Mouse (Mus musculus) erythroblast, embryonic 14.5 days (primary cell): ENCODE measurements around the gene Kif22. TPM values are rescaled to one million over a fixed set of nuclear protein-coding genes. Genes with fewer than 3 reads are reported as not detected.
A peak's percentile ranks its signal among the peaks of the same experiment; 100 is the strongest.

Experiments
- H3K27me3 ChIP-seq: 2 replicates; pipeline ENCODE4 v1.6.1; 2012; ENCODE audit warnings: inconsistent platforms; ENCODE audit not compliant: control insufficient read depth
- H3K36me3 ChIP-seq: 2 replicates; pipeline ENCODE4 v1.6.1; 2012; ENCODE audit warnings: mild to moderate bottlenecking, inconsistent platforms; ENCODE audit not compliant: control insufficient read depth
- H3K4me1 ChIP-seq: 2 replicates; pipeline ENCODE4 v1.6.1; 2012; ENCODE audit warnings: inconsistent platforms; ENCODE audit not compliant: control insufficient read depth
- H3K4me3 ChIP-seq: replicated peaks from 2 replicates; pipeline ENCODE3; 2012; ENCODE audit warnings: moderate library complexity, mild to moderate bottlenecking, inconsistent platforms
- H3K9me3 ChIP-seq: 2 replicates; pipeline ENCODE4 v1.6.1; 2012; ENCODE audit warnings: low read length, inconsistent platforms, mixed read lengths; ENCODE audit not compliant: control insufficient read depth
- GATA1 ChIP-seq: IDR thresholded peaks from 2 replicates; pipeline ENCODE4 v1.6.1; 2012; ENCODE audit warnings: low read length, inconsistent platforms, mixed read lengths
- TAL1 ChIP-seq: IDR thresholded peaks from 3 replicates; pipeline ENCODE4 v1.6.1; 2012; ENCODE audit warnings: low read length, inconsistent platforms, mixed read lengths
- polyA plus RNA-seq: library from polyadenylated mRNA; stranded (reverse); fragments of >175 nt; gene quantifications from 2 replicates; pipeline ENCODE4 v1.2.3, GENCODE M21; 2012

Kif22 gene
- polyA plus RNA-seq, 1 experiment: 23.7 TPM

- Histone ChIP-seq H3K27me3 (no peaks in the 10 kb centered on the region), H3K9me3 (no peaks in the 10 kb centered on the region), H3K4me3 (no peak overlapping the region), H3K36me3 (no peaks in the 10 kb centered on the region; the same call in 1 of the 2 replicates), H3K4me1 (peaks cover 25% of the 10 kb centered on the region)
- TF ChIP-seq TAL1 (no peak), GATA1 (no peak)
Measured at GRCm38 (mm10) chr7:127003620-127004019, 38.7 kb downstream of the Kif22 start.

GRCm38 (mm10) chr7:126999568-126999967 lies 42.7 kb downstream of the Kif22 start:
- Histone ChIP-seq H3K4me1 (peaks cover 4% of the 10 kb centered on the region), H3K4me3 (no peak overlapping the region), H3K9me3 (peaks cover 4% of the 10 kb centered on the region)

DNA sequence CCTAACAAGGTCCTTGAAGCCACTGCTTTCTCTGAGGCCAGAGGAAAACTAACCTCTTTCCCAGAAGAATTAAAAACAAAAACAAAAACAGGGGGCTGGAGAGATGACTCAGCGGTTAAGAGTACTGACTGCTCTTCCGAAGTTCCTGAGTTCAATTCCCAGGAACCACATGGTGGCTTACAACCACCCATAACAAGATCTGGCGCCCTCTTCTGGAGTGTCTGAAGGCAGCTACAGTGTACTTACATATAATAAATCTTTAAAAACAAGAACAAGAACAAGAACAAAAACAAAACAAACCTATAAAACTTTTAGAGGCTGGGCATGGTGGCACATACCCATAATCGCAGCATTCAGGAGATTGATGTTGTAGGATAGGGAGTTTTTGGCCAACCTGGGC lies 45.8 kb downstream of the Kif22 start:
- Histone ChIP-seq H3K36me3 (peaks cover 4% of the 10 kb centered on the region), H3K27me3 (no peaks in the 10 kb centered on the region), H3K4me3 (no peak overlapping the region), H3K9me3 (peaks cover 4% of the 10 kb centered on the region), H3K4me1 (peaks cover 2% of the 10 kb centered on the region; the same call in 1 of the 2 replicates)
- no peak for TF ChIP-seq TAL1
- no peak for TF ChIP-seq GATA1

More at GRCm38 (mm10) chr7:126999568-126999967, 42.7 kb downstream of the Kif22 start:
- TF ChIP-seq GATA1 (no peak), TAL1 (no peak)
- peaks cover 4% of the 10 kb centered on the region for H3K36me3 ChIP-seq
- H3K27me3 ChIP-seq: no peaks in the 10 kb centered on the region

DNA sequence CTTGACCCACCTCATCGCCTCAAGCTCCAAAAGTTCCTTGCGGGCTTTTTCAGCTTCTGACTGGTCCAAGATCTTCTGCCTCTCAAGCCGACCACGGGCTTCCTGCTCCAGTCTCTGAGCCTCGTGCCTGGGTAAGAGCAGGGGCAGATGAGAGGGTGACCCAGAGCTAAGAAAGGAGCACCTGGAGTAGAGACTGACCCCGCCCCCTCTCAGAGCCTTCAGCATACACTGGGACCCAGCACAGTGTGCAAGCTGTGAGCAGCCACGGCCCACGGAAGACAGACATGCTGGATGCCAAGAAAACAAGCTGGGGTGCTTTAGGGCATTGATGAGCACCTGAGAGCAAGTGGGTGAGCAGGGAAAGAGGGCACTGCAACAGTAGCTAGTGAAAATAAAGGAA lies 53.5 kb downstream of the Kif22 start:
- no peaks in the 10 kb centered on the region for H3K27me3 ChIP-seq
- H3K4me3 ChIP-seq: no peak overlapping the region
- H3K36me3 ChIP-seq: no peaks in the 10 kb centered on the region; the same call in none of the 2 replicates
- H3K9me3 ChIP-seq: no peaks in the 10 kb centered on the region
- no peaks in the 10 kb centered on the region for H3K4me1 ChIP-seq
- TF ChIP-seq TAL1: no peak
- no peak for TF ChIP-seq GATA1

DNA sequence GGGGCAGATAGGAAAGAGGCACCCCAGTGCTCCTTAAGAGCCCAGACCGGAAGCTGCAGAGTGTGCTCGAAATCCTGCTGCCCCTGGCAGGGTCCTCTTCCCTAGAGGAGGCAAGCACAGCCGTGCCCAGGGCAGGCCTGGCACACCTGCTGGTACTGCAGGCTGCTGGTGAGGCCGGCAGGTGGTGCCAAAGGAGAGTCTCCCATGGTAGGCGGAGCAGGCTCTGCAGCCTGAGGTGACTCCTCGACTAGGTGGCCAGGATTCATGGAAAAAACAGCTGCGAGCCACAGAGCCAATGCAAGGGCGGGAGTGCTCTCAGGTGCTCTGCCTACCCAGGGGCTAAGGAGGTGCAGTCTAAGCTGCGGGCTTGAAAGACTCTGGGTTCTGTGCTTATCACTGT lies 56.0 kb downstream of the Kif22 start:
- H3K9me3 ChIP-seq: no peaks in the 10 kb centered on the region
- peaks cover 5% of the 10 kb centered on the region for H3K4me1 ChIP-seq
- H3K36me3 ChIP-seq: peaks cover 4% of the 10 kb centered on the region
- no peak for TF ChIP-seq TAL1
- no peak for TF ChIP-seq GATA1
- H3K27me3 ChIP-seq: no peaks in the 10 kb centered on the region
- no peak overlapping the region for H3K4me3 ChIP-seq

DNA sequence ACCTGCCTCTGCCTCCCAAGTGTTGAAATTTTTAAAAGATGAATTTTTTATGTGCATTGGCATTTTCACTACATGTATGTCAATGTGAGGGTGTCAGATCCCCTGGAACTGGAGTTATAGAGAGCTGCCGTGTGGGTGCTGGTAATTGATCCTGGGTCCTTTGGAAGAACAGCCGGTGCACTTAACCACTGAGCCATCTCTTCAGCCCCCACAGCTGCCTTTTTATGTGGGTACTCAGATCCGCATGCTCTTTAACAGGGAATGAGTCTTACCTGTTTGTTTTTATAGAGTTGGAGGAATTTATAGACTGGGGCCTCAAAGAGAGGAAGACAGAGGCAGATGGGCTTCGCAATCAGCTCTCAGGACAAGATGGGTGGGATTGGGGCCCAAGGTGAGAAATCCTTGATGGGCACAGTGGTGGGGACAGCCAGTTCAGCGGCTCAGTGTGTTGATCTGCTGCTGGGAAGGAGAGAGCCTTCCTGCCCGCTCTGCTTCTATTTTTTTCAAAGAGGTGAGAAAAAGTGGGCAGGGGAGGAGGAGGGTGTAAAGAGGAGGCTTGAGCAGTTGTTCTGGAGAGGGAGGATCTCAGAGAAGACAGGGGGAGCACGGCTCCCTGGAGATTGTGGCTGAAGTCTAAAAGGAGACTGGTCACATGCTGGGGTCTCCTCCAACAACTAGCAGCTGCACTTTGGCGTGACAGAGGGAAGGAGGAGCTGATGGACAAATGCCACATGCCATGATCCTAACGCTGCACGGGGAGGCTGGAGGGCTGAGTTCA lies 57.4 kb downstream of the Kif22 start:
- H3K4me1 ChIP-seq: peaks cover 8% of the 10 kb centered on the region
- TF ChIP-seq GATA1 (no peak), TAL1 (no peak)
- H3K27me3 ChIP-seq: no peaks in the 10 kb centered on the region
- H3K36me3 ChIP-seq: peaks cover 17% of the 10 kb centered on the region
- H3K4me3 ChIP-seq: no peak overlapping the region
- H3K9me3 ChIP-seq: no peaks in the 10 kb centered on the region

DNA sequence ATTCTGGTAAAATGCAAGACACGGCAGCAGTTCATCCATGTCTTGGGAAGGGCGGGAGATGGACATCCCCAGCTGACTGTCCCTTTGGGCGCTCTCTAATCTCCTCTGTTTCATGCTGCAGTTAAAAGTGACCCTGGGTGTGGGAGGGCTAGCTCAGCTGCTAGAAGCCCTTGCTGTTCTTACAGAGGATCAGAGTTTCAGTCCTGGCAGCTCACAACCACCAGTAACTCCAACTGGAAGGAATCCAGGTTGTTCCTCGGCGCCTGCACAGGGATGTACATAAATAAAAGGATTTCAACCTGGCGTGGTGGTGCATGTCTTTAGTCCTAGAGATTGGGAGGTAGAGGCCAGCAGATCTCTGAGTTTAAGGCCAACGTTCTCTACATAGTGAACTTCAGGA lies 59.2 kb downstream of the Kif22 start:
- TF ChIP-seq GATA1 (no peak), TAL1 (no peak)
- Histone ChIP-seq H3K27me3 (no peaks in the 10 kb centered on the region), H3K4me1 (peaks cover 26% of the 10 kb centered on the region), H3K36me3 (peaks cover 34% of the 10 kb centered on the region), H3K4me3 (no peak overlapping the region), H3K9me3 (no peaks in the 10 kb centered on the region)

DNA sequence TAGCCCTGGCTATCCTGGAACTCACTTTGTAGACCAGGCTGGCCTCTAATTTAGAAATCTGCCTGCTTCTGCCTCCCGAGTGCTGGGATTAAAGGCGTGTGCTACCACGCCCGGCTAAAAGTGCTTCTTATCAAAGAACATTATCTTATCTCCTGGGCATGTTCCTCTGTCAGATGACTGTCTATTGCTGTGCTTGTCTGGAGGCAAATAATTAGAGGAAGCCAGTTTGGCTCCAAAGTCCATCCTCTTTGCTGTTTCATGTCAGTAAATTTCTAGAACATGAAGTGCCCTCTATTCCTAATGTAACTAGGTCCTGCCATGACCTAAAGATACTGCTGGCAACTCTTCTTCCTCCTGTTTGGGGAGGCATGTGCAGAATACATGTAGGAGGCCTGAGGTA lies 60.2 kb downstream of the Kif22 start:
- H3K4me1 ChIP-seq: peaks cover 36% of the 10 kb centered on the region
- TF ChIP-seq TAL1 (no peak), GATA1 (no peak)
- no peaks in the 10 kb centered on the region for H3K27me3 ChIP-seq
- H3K4me3 ChIP-seq: no peak overlapping the region
- H3K9me3 ChIP-seq: no peaks in the 10 kb centered on the region
- peaks cover 40% of the 10 kb centered on the region for H3K36me3 ChIP-seq

- Histone ChIP-seq H3K9me3 (no peaks in the 10 kb centered on the region), H3K4me3 (no peak overlapping the region), H3K4me1 (peaks cover 40% of the 10 kb centered on the region), H3K27me3 (no peaks in the 10 kb centered on the region), H3K36me3 (peaks cover 40% of the 10 kb centered on the region)
- TF ChIP-seq TAL1: no peak
- no peak for TF ChIP-seq GATA1
Measured at GRCm38 (mm10) chr7:126981601-126982000, 60.7 kb downstream of the Kif22 start.

DNA sequence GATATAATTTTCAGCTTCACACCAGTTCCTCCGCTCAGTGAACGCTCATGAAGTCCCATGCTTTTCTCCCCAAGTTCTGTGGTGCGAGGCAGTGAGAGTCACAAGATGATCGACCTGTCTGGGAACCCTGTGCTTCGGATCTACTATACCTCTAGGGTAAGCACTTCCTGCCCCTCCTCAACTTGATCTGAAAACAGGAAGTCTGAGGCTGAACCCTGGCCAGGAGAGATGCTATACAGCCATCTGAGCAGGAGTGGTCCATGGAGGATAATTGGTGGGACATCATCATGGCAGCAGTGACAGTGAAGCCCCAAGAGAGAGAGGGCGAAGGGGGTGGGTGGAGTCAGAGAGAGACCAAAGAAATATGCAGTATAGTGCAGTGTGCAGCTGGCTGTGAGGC lies 63.4 kb downstream of the Kif22 start:
- Histone ChIP-seq H3K27me3 (0 out of 2 replicates have a peak, but pooled peaks cover 2% of the 10 kb centered on the region), H3K9me3 (no peaks in the 10 kb centered on the region), H3K36me3 (peaks cover 40% of the 10 kb centered on the region), H3K4me3 (peak overlapping the region; percentile 15), H3K4me1 (peaks cover 53% of the 10 kb centered on the region)
- TF ChIP-seq TAL1 (no peak), GATA1 (no peak)

Other genes with a start within 250 kb of the Kif22 start
- 11.0 and 12.3 TPM in 2 replicates for gene Ppp4c, start 250.0 kb downstream of the Kif22 start, polyA plus RNA-seq
- gene Fam57b, start 244.8 kb downstream of the Kif22 start, polyA plus RNA-seq: 0.02 TPM in 1 of 2 replicates, not detected in the other
- gene 4930451I11Rik, start 210.8 kb downstream of the Kif22 start, polyA plus RNA-seq: not detected in 2 replicates
- not detected in 2 replicates for gene Doc2a, start 195.1 kb downstream of the Kif22 start, polyA plus RNA-seq
- 24.2 and 26.7 TPM in 2 replicates for gene Hirip3, start 180.5 kb downstream of the Kif22 start, polyA plus RNA-seq
- 37.6 and 44.8 TPM in 2 replicates for gene Ino80e, start 180.1 kb downstream of the Kif22 start, polyA plus RNA-seq
- 11.6 and 12.9 TPM in 2 replicates for gene Taok2, start 157.8 kb downstream of the Kif22 start, polyA plus RNA-seq
- gene Tmem219, start 119.6 kb downstream of the Kif22 start, polyA plus RNA-seq: 1.1 and 1.5 TPM in 2 replicates
- gene Kctd13, start 113.6 kb downstream of the Kif22 start, polyA plus RNA-seq: 0.68 and 0.79 TPM in 2 replicates
- not detected in 2 replicates for gene Asphd1, start 92.9 kb downstream of the Kif22 start, polyA plus RNA-seq
- 0.03 and 0.04 TPM in 2 replicates for gene Sez6l2, start 91.9 kb downstream of the Kif22 start, polyA plus RNA-seq
- 12.0 and 13.0 TPM in 2 replicates for gene Cdipt, start 66.6 kb downstream of the Kif22 start, polyA plus RNA-seq
- gene Cdiptos, start 66.4 kb downstream of the Kif22 start, polyA plus RNA-seq: not detected in 2 replicates
- 0.87 and 1.2 TPM in 2 replicates for gene Mvp, start 27.9 kb downstream of the Kif22 start, polyA plus RNA-seq
- gene Pagr1b, start 26.0 kb downstream of the Kif22 start, polyA plus RNA-seq: not detected in 2 replicates
- 8.2 and 13.3 TPM in 2 replicates for gene Pagr1a, start 25.1 kb downstream of the Kif22 start, polyA plus RNA-seq
- gene Gm42742, start 21.4 kb downstream of the Kif22 start, polyA plus RNA-seq: 15.4 and 20.8 TPM in 2 replicates
- 0.04 and 0.17 TPM in 2 replicates for gene Prrt2, start 21.3 kb downstream of the Kif22 start, polyA plus RNA-seq
- gene Maz, start 15.4 kb downstream of the Kif22 start, polyA plus RNA-seq: 173 and 193 TPM in 2 replicates
- not detected in 2 replicates for gene Zg16, start 44.9 kb upstream of the Kif22 start, polyA plus RNA-seq
- gene AI467606, start 48.9 kb upstream of the Kif22 start, polyA plus RNA-seq: 1.2 and 1.4 TPM in 2 replicates
- gene Qprt, start 79.8 kb upstream of the Kif22 start, polyA plus RNA-seq: 0.12 and 0.17 TPM in 2 replicates
- gene Spn, start 95.4 kb upstream of the Kif22 start, polyA plus RNA-seq: 0.52 and 0.83 TPM in 2 replicates
- gene Cd2bp2, start 153.6 kb upstream of the Kif22 start, polyA plus RNA-seq: 6.9 and 9.2 TPM in 2 replicates
- 9.3 and 10.4 TPM in 2 replicates for gene Tbc1d10b, start 166.0 kb upstream of the Kif22 start, polyA plus RNA-seq
- gene Mylpf, start 166.4 kb upstream of the Kif22 start, polyA plus RNA-seq: 2.0 and 3.5 TPM in 2 replicates
- gene Zfp553, start 190.6 kb upstream of the Kif22 start, polyA plus RNA-seq: 0.26 and 0.33 TPM in 2 replicates
- 26.0 and 36.2 TPM in 2 replicates for gene Sept1, start 190.7 kb upstream of the Kif22 start, polyA plus RNA-seq
- 4.0 and 4.8 TPM in 2 replicates for gene Zfp771, start 201.8 kb upstream of the Kif22 start, polyA plus RNA-seq
- gene Dctpp1, start 218.2 kb upstream of the Kif22 start, polyA plus RNA-seq: 9.7 and 14.1 TPM in 2 replicates
- gene Sephs2, start 231.6 kb upstream of the Kif22 start, polyA plus RNA-seq: 1.4 and 1.5 TPM in 2 replicates